Mouse (Mus musculus): ENCODE results near the gene Tmed1.
"Not testable (repeated sequence)": the region's sequence is repeated elsewhere in the genome, so short reads cannot be mapped to it uniquely, and the experiment has no call there.

The Tmed1 gene

GRCm38 (mm10) chr9:21525142-21525936 is 15.3 kb upstream of the Tmed1 start:
- DNase-seq, result no peak

DNA sequence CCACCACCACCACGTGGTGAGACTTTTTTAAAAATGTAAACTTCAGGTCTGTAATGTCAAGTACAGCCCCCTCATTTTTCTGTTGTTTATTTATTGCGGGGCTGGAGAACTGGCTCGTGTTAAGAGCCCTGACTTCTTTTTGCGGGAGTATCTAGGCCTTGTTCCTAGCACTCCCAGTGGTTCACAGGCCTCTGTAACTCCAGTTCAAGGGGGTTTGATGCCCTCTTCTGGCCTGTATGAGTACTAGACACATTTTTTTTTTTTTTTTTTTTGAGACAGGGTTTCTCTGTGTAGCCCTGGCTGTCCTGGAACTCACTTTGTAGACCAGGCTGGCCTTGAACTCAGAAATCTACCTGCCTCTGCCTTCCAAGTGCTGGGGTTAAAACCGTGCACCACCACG is 8.6 kb upstream of the Tmed1 start:
- not testable (repeated sequence) for DNase-seq

DNA sequence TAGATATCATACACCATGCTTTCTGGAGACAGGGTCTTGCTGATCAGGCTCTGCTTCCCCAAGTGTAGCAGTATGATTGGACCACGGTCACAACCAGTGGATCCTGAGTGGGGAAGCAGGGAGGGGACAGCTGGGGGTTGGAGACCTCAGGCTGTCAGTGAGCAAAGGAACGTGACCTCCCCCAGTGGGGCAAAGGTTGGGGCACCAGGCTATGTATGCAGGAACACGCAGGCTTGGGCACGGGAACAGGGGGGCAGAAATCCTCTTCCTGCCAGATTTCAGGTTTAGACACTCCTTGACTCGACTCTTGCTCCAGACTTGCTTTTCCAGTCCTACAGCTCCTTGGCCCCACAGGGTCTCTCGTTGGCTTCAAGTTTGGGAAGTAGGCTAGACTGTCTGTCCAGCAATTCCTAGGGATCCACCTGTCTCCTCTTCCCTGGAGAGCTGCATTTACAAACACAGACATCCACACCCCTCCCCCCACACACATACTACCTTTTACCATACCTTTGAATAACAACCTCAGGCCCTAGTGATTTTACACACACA is 8.0 kb upstream of the Tmed1 start:
- no peak for DNase-seq

GRCm38 (mm10) chr9:21513466-21513865 is 3.4 kb upstream of the Tmed1 start:
- no peak for DNase-seq

DNA sequence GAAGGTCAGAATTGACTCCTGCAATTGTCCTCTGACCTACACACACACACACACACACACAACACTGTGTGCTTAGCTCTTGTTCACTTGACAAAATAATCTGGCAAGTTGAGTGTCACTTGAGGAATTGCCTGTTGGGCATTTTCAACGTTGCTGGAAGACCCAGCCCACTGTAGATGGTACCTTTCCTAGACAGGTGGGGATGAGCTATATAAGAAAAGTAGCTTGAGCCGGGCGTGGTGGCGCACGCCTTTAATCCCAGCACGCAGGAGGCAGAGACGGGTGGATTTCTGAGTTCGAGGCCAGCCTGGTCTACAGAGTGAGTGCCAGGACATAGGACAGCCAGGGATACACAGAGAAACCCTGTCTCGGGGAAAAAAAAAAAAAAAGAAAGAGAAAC is 1.0 kb upstream of the Tmed1 start:
- DNase-seq, result no peak

DNA sequence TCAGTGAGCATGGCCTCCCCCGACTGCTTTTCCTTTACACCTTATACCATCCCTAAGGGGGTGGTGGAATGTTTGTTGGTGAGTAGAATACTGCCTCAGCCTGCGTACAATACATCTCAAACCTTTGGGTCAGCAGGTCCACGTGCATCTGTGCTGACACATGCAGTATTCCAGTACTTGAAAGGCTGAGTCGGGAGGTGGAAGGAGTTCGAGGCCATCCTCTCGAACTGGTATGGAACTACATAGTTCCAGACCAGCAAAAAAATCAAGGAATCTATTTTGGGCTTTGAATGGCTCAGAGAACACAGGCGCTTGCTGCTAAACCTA is 600 bp upstream of the Tmed1 start:
- no peak for DNase-seq

DNA sequence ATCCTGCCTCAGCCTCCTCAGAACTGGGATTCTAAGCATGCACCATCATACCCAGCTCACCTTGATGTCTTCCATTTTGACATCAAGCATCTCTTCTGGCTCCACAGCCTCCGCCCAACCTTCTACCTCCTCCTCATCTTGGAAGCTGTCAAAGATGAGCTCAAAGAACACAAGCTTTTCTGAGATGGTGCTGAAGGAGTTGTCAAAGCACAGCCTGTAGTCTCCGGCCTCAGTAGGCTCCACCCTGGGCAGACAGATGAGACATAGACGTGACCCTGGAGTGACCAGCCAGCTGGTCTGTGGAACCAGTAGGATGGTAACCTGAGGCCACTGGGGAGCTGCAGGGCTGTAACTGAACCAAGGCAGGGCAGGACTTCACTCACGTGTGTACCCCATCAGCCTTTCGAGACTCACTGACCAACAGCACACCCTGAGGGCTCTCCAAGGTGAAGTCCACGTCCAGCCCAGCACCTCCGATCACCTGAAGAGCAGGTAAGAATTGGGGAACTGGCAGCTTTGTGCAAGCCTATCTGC is 1.1 kb downstream of the Tmed1 start:
- no peak for DNase-seq

- DNase-seq, result no peak
These were observed 2.2 kb downstream of the Tmed1 start for GRCm38 (mm10) chr9:21507753-21508430.

GRCm38 (mm10) chr9:21505767-21506166 is 4.3 kb downstream of the Tmed1 start:
- no peak for DNase-seq

- DNase-seq, result no peak
These were observed 6.7 kb downstream of the Tmed1 start for GRCm38 (mm10) chr9:21503352-21503751.

GRCm38 (mm10) chr9:21498284-21498902 is 11.7 kb downstream of the Tmed1 start:
- no peak for DNase-seq

DNA sequence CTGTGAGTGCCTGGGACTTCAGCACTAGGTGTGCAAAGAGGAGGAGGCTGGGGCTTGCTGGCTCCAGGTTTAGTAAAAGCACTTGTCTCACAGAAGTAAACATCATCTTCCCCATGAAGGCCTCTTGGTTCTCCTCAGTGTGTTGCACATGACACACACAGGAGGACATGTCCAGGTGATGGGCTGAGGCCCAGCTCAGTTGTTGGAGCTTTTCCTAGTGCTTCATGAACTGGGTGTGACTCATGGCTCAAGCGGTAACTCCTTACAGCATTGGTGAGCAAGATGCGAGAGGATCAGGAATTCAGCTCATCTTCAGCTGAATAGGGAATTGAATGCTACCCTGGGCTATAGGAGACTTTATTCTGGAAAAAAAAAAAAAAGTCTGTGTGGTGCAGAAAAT is 12.4 kb downstream of the Tmed1 start:
- no peak for DNase-seq

GRCm38 (mm10) chr9:21497050-21497542 is 13.0 kb downstream of the Tmed1 start:
- no peak for DNase-seq

- no peak for DNase-seq
These were observed 13.6 kb downstream of the Tmed1 start for GRCm38 (mm10) chr9:21496308-21497049.

- DNase-seq, result no peak
These were observed 15.3 kb downstream of the Tmed1 start for GRCm38 (mm10) chr9:21494726-21495125.

DNA sequence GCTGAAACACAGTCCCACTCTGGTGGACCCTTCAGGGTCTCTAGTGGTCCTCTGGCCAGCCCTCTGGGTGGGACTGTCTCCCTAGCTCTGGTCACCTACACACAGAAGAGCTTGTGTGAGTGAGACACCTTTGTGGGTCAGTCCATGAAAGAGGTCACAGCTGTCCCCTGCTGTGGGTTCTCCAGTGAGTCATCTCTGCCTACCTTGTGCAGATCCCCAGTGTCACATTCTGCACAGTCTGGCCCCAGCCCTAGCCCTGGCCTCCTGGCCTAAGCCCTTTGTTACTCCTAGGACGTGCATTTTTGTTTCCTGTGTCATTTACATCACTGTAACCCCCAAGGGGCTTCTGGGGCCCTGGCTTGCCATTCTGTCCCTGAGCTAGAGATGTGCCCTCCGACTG is 16.1 kb downstream of the Tmed1 start:
- no peak for DNase-seq

- DNase-seq, result no peak
These were observed 19.4 kb downstream of the Tmed1 start for GRCm38 (mm10) chr9:21490696-21491095.

- not testable (repeated sequence) for DNase-seq
These were observed 21.8 kb downstream of the Tmed1 start for GRCm38 (mm10) chr9:21488246-21488645.

DNA sequence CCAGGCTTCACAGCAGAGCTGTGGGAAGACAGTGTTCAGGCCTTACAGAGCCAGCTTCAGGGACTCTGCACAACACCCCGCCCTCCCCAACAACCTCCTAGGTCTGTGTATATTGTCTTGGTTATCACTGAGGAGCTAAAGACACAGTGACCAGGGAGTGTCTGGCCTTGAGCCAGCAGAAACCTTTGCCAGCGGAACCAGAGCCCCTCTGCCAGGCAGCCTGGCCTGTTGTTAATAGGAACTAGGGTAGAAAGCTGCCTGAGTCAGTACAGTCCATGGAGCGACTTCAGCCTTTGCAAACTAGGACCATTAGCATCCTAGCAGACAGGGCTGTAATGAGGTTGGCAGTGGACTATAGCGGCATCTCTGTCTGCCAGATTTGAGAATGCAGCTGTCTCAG is 26.0 kb downstream of the Tmed1 start:
- no peak for DNase-seq

- DNase-seq, result no peak
These were observed 32.3 kb downstream of the Tmed1 start for GRCm38 (mm10) chr9:21477707-21478106.

DNA sequence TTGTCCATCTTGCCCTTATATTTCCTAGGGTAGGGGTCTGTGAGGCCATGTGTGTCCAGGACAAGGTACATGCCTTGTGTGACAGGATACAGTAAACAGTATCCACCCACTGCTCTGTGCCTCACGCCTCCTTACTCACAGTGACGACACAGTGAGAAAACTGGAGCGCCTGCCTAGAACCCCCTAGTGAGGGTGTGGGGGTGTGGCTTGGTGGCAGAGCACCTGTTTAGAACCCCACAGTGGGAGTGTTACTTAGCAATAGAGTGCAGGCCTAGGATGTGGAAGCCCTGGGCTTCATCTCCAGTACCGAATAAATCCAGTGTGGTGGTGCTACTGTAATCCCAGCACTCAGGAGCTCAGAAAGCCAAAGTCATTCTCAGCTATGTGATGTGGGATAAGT is 37.1 kb downstream of the Tmed1 start:
- no peak for DNase-seq
